Mouse (Mus musculus): Measurements from ENCODE around the gene Ephb4. TPM values are rescaled to one million over a fixed set of nuclear protein-coding genes. Genes with fewer than 3 reads are reported as not detected.

The Ephb4 gene
- polyA plus RNA-seq, 1 experiment, result 5.9 TPM

- Histone ChIP-seq H3K4me3 (ENCODE audit: insufficient read depth, low read length) (peak within 1 kb of the TSS; percentile 47), H3K27ac (ENCODE audit: insufficient read depth, low read length) (no peak within 1 kb of the TSS), H3K4me1 (ENCODE audit: control insufficient read depth, insufficient read depth, low read length) (peaks cover 2% of the 10 kb centered on the region; the same call in 1 of the 2 replicates)
- TF ChIP-seq POLR2A (IDR thresholded peaks at IDR 0.05; ENCODE audit: extremely low read depth, insufficient read depth, low read length), result 0 out of 2 replicates have a peak, but pooled peaks have one; percentile 51
- TF ChIP-seq CTCF (IDR thresholded peaks at IDR 0.05; ENCODE audit: extremely low read depth, insufficient read depth, low read length), result peak; percentile 73
Measured at GRCm38 (mm10) chr5:137333512-137334174, 16.3 kb upstream of the Ephb4 start, which contains the start of gene Slc12a9. Gene Slc12a9 (minus strand): TSS chr5:137333597.

DNA sequence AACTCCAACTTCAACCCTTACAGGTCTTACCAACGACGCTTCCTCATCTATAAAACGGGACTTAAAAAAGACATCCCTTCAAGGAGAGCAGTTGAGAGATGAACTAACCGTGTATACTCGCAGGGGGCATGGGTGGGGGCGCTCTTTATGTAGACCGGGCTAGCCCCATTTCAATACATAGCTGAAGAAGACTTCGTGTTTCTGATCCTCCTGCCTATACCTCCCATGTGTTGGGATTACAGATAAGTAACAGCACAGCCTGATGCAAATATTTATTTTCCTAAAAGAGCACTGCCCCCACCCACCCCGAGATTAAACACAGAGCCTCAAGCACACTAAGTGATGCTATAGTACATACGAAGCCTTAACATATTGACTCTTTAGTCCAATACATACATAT is 15.6 kb upstream of the Ephb4 start:
- no peak overlapping the region for H3K27ac ChIP-seq (ENCODE audit: insufficient read depth, low read length)
- H3K4me3 ChIP-seq (ENCODE audit: insufficient read depth, low read length), result peak overlapping the region; percentile 47; the same call in 1 of the 2 replicates
- peaks cover 2% of the 10 kb centered on the region; the same call in 1 of the 2 replicates for H3K4me1 ChIP-seq (ENCODE audit: control insufficient read depth, insufficient read depth, low read length)
- TF ChIP-seq POLR2A (IDR thresholded peaks at IDR 0.05; ENCODE audit: extremely low read depth, insufficient read depth, low read length), result no peak
- no peak for TF ChIP-seq CTCF (IDR thresholded peaks at IDR 0.05; ENCODE audit: extremely low read depth, insufficient read depth, low read length)

- peaks cover 2% of the 10 kb centered on the region; the same call in 1 of the 2 replicates for H3K4me1 ChIP-seq (ENCODE audit: control insufficient read depth, insufficient read depth, low read length)
- no peak overlapping the region for H3K27ac ChIP-seq (ENCODE audit: insufficient read depth, low read length)
- H3K4me3 ChIP-seq (ENCODE audit: insufficient read depth, low read length), result no peak overlapping the region
- no peak for TF ChIP-seq CTCF (IDR thresholded peaks at IDR 0.05; ENCODE audit: extremely low read depth, insufficient read depth, low read length)
- TF ChIP-seq POLR2A (IDR thresholded peaks at IDR 0.05; ENCODE audit: extremely low read depth, insufficient read depth, low read length), result no peak
Measured at GRCm38 (mm10) chr5:137335066-137335465, 14.8 kb upstream of the Ephb4 start.

DNA sequence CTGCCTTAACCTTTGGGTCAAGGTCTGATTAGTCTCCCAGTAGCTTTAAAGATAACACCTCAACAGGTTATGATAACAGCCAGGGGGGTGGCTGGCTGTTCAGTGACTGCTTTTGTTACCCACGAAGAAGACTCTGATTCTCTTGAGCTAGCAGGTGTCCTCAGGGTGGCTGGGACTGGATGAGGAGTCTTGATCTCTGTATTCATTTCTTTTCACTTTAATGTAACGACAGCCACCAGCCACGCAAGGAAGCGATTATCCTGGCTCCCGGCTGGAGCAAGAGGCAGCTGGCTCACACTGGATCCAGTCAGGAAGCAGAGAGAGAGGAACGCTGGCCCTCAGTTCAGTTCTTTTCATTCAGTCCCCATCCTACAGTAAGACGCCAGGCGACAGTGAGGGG is 12.7 kb upstream of the Ephb4 start:
- no peak overlapping the region for H3K27ac ChIP-seq (ENCODE audit: insufficient read depth, low read length)
- no peak overlapping the region for H3K4me3 ChIP-seq (ENCODE audit: insufficient read depth, low read length)
- no peak for TF ChIP-seq POLR2A (IDR thresholded peaks at IDR 0.05; ENCODE audit: extremely low read depth, insufficient read depth, low read length)
- TF ChIP-seq CTCF (IDR thresholded peaks at IDR 0.05; ENCODE audit: extremely low read depth, insufficient read depth, low read length), result no peak
- H3K4me1 ChIP-seq (ENCODE audit: control insufficient read depth, insufficient read depth, low read length), result peaks cover 2% of the 10 kb centered on the region; the same call in 1 of the 2 replicates

GRCm38 (mm10) chr5:137338256-137338655 is 11.7 kb upstream of the Ephb4 start:
- no peak for TF ChIP-seq CTCF (IDR thresholded peaks at IDR 0.05; ENCODE audit: extremely low read depth, insufficient read depth, low read length)
- TF ChIP-seq POLR2A (IDR thresholded peaks at IDR 0.05; ENCODE audit: extremely low read depth, insufficient read depth, low read length), result peak; percentile 73
- Histone ChIP-seq H3K4me3 (ENCODE audit: insufficient read depth, low read length) (peak overlapping the region; percentile 61), H3K4me1 (ENCODE audit: control insufficient read depth, insufficient read depth, low read length) (no peaks in the 10 kb centered on the region), H3K27ac (ENCODE audit: insufficient read depth, low read length) (peak overlapping the region; percentile 14; the same call in 1 of the 2 replicates)

GRCm38 (mm10) chr5:137338663-137339289 is 11.1 kb upstream of the Ephb4 start:
- peak overlapping the region; percentile 14; the same call in 1 of the 2 replicates for H3K27ac ChIP-seq (ENCODE audit: insufficient read depth, low read length)
- no peak for TF ChIP-seq POLR2A (IDR thresholded peaks at IDR 0.05; ENCODE audit: extremely low read depth, insufficient read depth, low read length)
- no peaks in the 10 kb centered on the region for H3K4me1 ChIP-seq (ENCODE audit: control insufficient read depth, insufficient read depth, low read length)
- H3K4me3 ChIP-seq (ENCODE audit: insufficient read depth, low read length), result peak overlapping the region; percentile 61

DNA sequence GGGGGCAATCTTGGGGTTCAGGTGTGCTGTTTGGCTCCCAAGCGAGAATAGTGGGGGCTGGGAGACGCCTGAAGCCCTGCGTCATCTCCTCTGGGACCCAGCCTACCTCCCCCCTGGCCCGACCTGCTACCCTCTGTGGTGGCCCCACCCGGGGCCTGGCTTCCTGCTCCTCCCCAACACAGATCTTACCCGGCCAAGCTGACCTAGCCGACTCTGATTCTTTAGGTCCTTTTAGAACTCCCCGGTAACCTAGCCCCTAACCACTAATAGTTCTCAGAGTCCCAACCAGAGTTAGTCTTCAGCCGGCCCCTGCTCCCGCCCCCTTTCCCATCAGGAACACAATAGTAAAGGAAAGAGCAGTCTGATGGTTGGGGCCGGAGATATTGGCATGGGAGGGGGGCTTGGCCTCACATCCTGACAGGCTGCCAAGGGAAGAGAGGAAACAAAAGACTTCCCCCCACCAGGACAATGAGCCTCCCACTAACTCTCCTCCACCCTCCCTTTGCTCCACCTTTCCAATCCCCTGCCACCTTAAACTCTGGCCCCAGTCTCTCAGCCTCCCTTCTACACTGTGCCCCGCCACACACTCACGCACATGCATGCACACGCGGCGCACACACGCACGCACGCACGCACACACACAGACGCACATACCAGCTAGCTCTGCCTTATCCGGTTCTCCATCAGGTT is 10.5 kb upstream of the Ephb4 start:
- H3K4me1 ChIP-seq (ENCODE audit: control insufficient read depth, insufficient read depth, low read length), result no peaks in the 10 kb centered on the region
- H3K27ac ChIP-seq (ENCODE audit: insufficient read depth, low read length), result no peak overlapping the region
- peak overlapping the region; percentile 61 for H3K4me3 ChIP-seq (ENCODE audit: insufficient read depth, low read length)
- TF ChIP-seq POLR2A (IDR thresholded peaks at IDR 0.05; ENCODE audit: extremely low read depth, insufficient read depth, low read length) (0 out of 2 replicates have a peak, but pooled peaks have one; percentile 35), CTCF (IDR thresholded peaks at IDR 0.05; ENCODE audit: extremely low read depth, insufficient read depth, low read length) (no peak)

DNA sequence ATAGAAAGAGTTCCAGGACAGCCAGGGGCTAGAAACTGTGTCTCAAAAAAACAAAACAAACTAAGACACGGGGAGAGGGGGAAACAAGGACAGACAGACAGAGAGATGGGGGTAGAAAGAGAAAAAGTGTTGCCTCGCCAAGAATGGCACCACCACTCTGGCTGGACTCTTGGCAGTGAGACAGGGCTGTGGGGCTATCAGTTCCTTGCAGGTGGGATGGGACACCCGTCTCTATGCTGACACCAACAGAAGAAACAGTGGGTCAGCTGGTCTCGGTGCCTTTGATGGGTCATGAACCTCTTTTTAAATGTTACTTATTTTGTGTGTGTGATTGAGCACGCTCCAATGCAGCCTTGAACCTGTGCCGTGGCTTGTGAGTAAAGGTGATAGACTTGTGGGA is 9.7 kb upstream of the Ephb4 start:
- no peak for TF ChIP-seq POLR2A (IDR thresholded peaks at IDR 0.05; ENCODE audit: extremely low read depth, insufficient read depth, low read length)
- TF ChIP-seq CTCF (IDR thresholded peaks at IDR 0.05; ENCODE audit: extremely low read depth, insufficient read depth, low read length), result no peak
- no peak overlapping the region for H3K27ac ChIP-seq (ENCODE audit: insufficient read depth, low read length)
- 0 out of 2 replicates have a peak overlapping the region, but pooled peaks have one; percentile 61 for H3K4me3 ChIP-seq (ENCODE audit: insufficient read depth, low read length)
- no peaks in the 10 kb centered on the region for H3K4me1 ChIP-seq (ENCODE audit: control insufficient read depth, insufficient read depth, low read length)

GRCm38 (mm10) chr5:137342407-137343012 is 7.4 kb upstream of the Ephb4 start:
- TF ChIP-seq CTCF (IDR thresholded peaks at IDR 0.05; ENCODE audit: extremely low read depth, insufficient read depth, low read length) (no peak), POLR2A (IDR thresholded peaks at IDR 0.05; ENCODE audit: extremely low read depth, insufficient read depth, low read length) (no peak)
- H3K27ac ChIP-seq (ENCODE audit: insufficient read depth, low read length), result no peak overlapping the region
- no peak overlapping the region for H3K4me3 ChIP-seq (ENCODE audit: insufficient read depth, low read length)
- no peaks in the 10 kb centered on the region for H3K4me1 ChIP-seq (ENCODE audit: control insufficient read depth, insufficient read depth, low read length)

All from cortical plate, adult 2 months (tissue).